Mouse (Mus musculus) MEL-GATA-1-ER (cell line): Measurements from ENCODE around the gene Itpkc.

ENCODE experiments used
- DNase-seq: peaks from one replicate; pipeline ENCODE4 v3.0.0-alpha.2; 2012; ENCODE audit warnings: low read depth; ENCODE audit errors: extremely low read depth

Itpkc gene

GRCm38 (mm10) chr7:27237527-27237926 lies 9.1 kb upstream of the Itpkc start:
- no peak for DNase-seq

- no peak for DNase-seq
Observed at GRCm38 (mm10) chr7:27235726-27236125, 7.3 kb upstream of the Itpkc start.

- DNase-seq, result no peak
Observed at GRCm38 (mm10) chr7:27233300-27233699, 4.8 kb upstream of the Itpkc start.

GRCm38 (mm10) chr7:27232781-27233281 lies 4.4 kb upstream of the Itpkc start, which contains the start of gene Coq8b:
TSS of gene Coq8b (plus strand) at chr7:27233023.
- peak; percentile 88 for DNase-seq

GRCm38 (mm10) chr7:27231693-27232331 lies 3.4 kb upstream of the Itpkc start:
- no peak for DNase-seq

- DNase-seq, result no peak
Observed at GRCm38 (mm10) chr7:27230781-27231180, 2.3 kb upstream of the Itpkc start.

- no peak for DNase-seq
Observed at GRCm38 (mm10) chr7:27228865-27229264, 404 bp upstream of the Itpkc start.

GRCm38 (mm10) chr7:27227676-27228075 lies 785 bp downstream of the Itpkc start:
- DNase-seq, result no peak

- DNase-seq, result no peak
Observed at GRCm38 (mm10) chr7:27227276-27227675, 1.2 kb downstream of the Itpkc start.

- no peak for DNase-seq
Observed at GRCm38 (mm10) chr7:27224877-27225575, 3.4 kb downstream of the Itpkc start.

- peak; percentile 18 for DNase-seq
Observed at GRCm38 (mm10) chr7:27222538-27222937, 5.9 kb downstream of the Itpkc start.

GRCm38 (mm10) chr7:27221939-27222338 lies 6.5 kb downstream of the Itpkc start:
- DNase-seq, result no peak

GRCm38 (mm10) chr7:27219937-27220336 lies 8.5 kb downstream of the Itpkc start:
- DNase-seq, result no peak

- DNase-seq, result no peak
Observed at GRCm38 (mm10) chr7:27218586-27218985, 9.9 kb downstream of the Itpkc start.

- no peak for DNase-seq
Observed at GRCm38 (mm10) chr7:27212626-27213025, 15.8 kb downstream of the Itpkc start.

GRCm38 (mm10) chr7:27203730-27204449 lies 24.6 kb downstream of the Itpkc start:
- no peak for DNase-seq

- DNase-seq, result no peak
Observed at GRCm38 (mm10) chr7:27198779-27199178, 29.7 kb downstream of the Itpkc start.

- DNase-seq, result no peak
Observed at GRCm38 (mm10) chr7:27198355-27198754, 30.1 kb downstream of the Itpkc start.

GRCm38 (mm10) chr7:27197634-27198033 lies 30.8 kb downstream of the Itpkc start:
- DNase-seq, result no peak

GRCm38 (mm10) chr7:27197136-27197535 lies 31.3 kb downstream of the Itpkc start:
- no peak for DNase-seq

GRCm38 (mm10) chr7:27195681-27196611 lies 32.5 kb downstream of the Itpkc start, which contains the start of the genes BC024978 and Snrpa:
TSS of gene BC024978 (plus strand) at chr7:27195781.
TSS of gene Snrpa (minus strand) at chr7:27196271.
- DNase-seq, result peak; percentile 100
